Mouse (Mus musculus) Patski (cell line): Measurements from ENCODE around the gene Rdx. TPM values are rescaled to one million over a fixed set of nuclear protein-coding genes. Genes with fewer than 3 reads are reported as not detected.
A peak's percentile ranks its signal among the peaks of the same experiment; 100 is the strongest.

ENCODE experiments used
- ATAC-seq: fragments of 100-300 bp; one replicate; pipeline ENCODE4 v1.8.0; 2021
- CTCF ChIA-PET: fragments of 350-600 bp; sonication (Branson Sonifier 250); formaldehyde crosslinking; loops from one replicate; lab custom pipeline; 2022; ENCODE audit warnings: inconsistent platforms; lab: Charles Lee
- POLR2A ChIA-PET: fragments of 350-600 bp; sonication (Branson Sonifier 250); formaldehyde crosslinking; loops from one replicate; lab custom pipeline; 2022; ENCODE audit warnings: antibody characterized with exemption, inconsistent platforms; lab: Charles Lee
- DNase-seq: peaks from one replicate; pipeline ENCODE4 v3.0.0-alpha.2; 2011; ENCODE audit warnings: low read depth, low spot score
- H3K27me3 ChIP-seq: fragments of 371-371 bp; one replicate; pipeline ENCODE4 v1.5.1; 2021
- CTCF ChIP-seq: fragments of 100-300 bp; IDR thresholded peaks from one replicate; pipeline ENCODE4 v1.5.1; 2021
- in situ Hi-C: fragments of 300-500 bp; cut with MboI; formaldehyde crosslinking; loops from 3 replicates; pipeline ENCODE4 v1.11.1; 2018; ENCODE audit warnings: low pct_unique_long_range_greater_than_20kb, mixed read lengths
- polyA plus RNA-seq: library from polyadenylated mRNA; unstranded; gene quantifications from one replicate; pipeline ENCODE4 v1.2.3, GENCODE M21; 2021

Rdx gene
- polyA plus RNA-seq = 96.6 TPM

DNA sequence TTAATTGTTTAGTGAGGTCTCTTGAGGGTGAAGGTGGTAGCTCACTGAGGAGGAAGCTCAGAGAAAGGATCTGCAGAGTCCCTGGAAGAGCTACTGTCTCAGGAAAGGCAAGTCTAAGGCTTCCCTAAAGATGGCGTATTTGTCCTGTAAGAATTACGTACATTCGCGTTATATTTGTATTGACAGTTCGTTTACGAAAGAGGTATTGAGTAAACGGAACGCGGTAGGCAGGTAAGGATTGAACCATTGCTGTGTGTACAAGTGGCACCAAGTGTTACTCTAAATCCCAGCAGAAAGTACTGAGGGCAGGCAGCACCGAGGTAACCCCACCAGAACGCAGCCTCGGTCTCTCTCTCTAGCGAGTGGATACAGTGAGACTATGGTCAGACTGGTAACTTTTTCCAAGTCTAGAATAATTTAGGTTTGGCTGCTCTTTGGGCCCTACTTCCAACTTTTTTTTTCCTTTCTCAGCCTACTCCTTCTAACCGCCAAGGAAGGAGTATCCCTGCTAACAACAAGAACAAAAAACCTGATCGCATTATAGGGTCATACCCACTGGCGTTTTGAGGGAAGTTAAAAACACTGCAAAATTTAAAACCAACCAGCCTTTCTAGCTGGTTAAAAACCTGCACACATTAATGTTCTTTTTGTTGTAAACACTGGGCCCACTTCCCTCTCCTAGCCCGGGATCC lies at the start of gene Rdx:
Gene Rdx, plus strand, starts transcription at position 45 of the 692 bp plus-strand sequence.
- no peaks in the 10 kb centered on the region for H3K27me3 ChIP-seq
- no peak for DNase-seq
- CTCF ChIA-PET = interaction anchor here (1.0 to 2.0 kb wide), 6 partner anchors 12 to 70 kb away, joined by 3 to 5 read pairs (median 3); no protein-coding TSS in a partner anchor
- in situ Hi-C loops = no loop called here
- no peak for ATAC-seq
- no peak for TF ChIP-seq CTCF
- POLR2A ChIA-PET = interaction anchor here (0.6 to 1.5 kb wide), 3 partner anchors 12 to 121 kb away, joined by 3 to 4 read pairs (median 3); no protein-coding TSS in a partner anchor

DNA sequence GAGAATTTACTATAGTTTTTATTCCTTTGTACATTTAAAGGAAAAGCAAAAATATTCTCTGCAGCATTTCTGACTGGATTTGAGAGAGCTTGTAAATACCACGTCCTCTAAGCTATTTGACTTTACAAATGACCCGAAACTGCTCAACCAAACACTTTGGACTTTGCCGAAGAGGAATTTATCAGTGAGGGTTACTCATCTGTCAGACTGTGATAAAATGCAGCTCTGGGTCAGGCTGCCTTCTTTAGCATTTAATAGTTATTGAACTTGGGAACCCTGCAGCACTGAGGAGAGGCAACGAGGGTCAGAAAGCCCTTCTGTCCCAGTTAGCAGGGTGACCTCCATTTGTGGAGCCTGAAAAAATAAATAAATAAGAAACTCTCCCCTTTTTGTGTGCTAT lies 43.5 kb upstream of the Rdx start:
- ChIA-PET POLR2A (no interaction called here), CTCF (interaction anchor here (1.2 kb wide), 1 partner anchor 10 kb away, joined by 6 read pairs; no protein-coding TSS in a partner anchor)
- no peak for TF ChIP-seq CTCF
- no peak for DNase-seq
- no peak for ATAC-seq
- in situ Hi-C loops = no loop called here
- H3K27me3 ChIP-seq = no peaks in the 10 kb centered on the region

- ATAC-seq (no peak), DNase-seq (no peak)
- in situ Hi-C loops = no loop called here
- no peak for TF ChIP-seq CTCF
- H3K27me3 ChIP-seq = no peaks in the 10 kb centered on the region
- POLR2A ChIA-PET = no interaction called here
- CTCF ChIA-PET = no interaction called here
Observed at GRCm38 (mm10) chr9:52007341-52007740, 39.6 kb upstream of the Rdx start.

DNA sequence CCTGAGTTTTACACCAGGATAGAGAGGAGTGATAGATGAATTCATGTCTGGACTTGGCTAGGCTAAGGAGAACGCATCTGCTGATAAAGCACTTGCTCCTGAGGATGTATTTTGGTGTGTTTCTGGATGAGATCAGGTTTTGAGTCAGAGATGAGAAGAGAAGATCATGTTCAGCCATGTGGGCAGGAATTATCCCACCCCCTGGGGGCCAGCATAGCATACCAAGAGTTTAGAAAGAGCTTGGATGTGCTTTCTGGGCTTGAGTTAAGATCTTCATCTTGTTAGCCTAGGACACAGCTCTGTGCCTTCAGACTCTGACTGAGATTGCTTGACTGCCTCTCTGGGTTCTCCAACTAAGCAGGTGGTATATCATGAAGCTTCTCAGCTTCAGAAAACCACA lies 38.5 kb upstream of the Rdx start:
- ChIA-PET POLR2A (interaction anchor here (0.7 kb wide), 1 partner anchor 52 kb away, joined by 9 read pairs; no protein-coding TSS in a partner anchor), CTCF (interaction anchor here (0.7 to 1.1 kb wide), 3 partner anchors 11 to 33 kb away, joined by 3 read pairs; no protein-coding TSS in a partner anchor)
- DNase-seq = peak; percentile 53
- no peak for ATAC-seq
- H3K27me3 ChIP-seq = no peaks in the 10 kb centered on the region
- in situ Hi-C loops = no loop called here
- TF ChIP-seq CTCF = no peak

- ChIA-PET CTCF (no interaction called here), POLR2A (no interaction called here)
- no peak for ATAC-seq
- H3K27me3 ChIP-seq = no peaks in the 10 kb centered on the region
- in situ Hi-C loops = no loop called here
- no peak for DNase-seq
- no peak for TF ChIP-seq CTCF
Observed at GRCm38 (mm10) chr9:52012311-52012710, 34.7 kb upstream of the Rdx start.

DNA sequence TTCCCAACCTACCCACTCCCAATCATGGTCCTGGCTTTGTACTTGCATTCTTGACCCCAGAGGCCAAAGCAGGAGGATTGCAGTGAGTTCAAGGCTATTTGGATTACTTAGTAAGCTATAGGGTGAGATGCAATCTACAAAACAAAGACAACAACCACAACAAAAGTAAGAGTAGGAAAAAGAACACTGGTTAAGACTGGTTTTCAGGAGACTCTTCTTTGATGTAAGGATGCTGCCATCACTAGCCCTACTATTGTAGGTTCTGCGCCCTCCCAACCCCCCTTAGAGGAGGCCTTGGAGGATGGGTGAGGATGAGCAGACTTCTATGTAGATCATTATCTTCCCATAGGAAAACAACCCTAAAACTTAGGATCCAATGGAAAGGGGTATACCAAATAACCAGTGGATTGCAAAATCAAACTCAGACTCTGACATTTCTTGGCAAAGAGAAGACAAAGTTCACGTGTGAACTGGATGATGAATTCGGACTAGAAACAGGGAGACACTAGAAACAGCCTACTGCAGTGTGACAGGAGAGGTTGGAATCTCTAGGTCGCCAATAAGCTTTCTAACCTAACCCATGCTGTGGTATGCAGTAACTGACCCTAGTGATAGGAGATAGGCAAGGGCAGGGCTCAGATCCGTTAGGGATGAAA lies 34.1 kb upstream of the Rdx start:
- no peak for DNase-seq
- ChIA-PET POLR2A (no interaction called here), CTCF (no interaction called here)
- no peak for TF ChIP-seq CTCF
- no peak for ATAC-seq
- in situ Hi-C loops = no loop called here
- H3K27me3 ChIP-seq = no peaks in the 10 kb centered on the region

DNA sequence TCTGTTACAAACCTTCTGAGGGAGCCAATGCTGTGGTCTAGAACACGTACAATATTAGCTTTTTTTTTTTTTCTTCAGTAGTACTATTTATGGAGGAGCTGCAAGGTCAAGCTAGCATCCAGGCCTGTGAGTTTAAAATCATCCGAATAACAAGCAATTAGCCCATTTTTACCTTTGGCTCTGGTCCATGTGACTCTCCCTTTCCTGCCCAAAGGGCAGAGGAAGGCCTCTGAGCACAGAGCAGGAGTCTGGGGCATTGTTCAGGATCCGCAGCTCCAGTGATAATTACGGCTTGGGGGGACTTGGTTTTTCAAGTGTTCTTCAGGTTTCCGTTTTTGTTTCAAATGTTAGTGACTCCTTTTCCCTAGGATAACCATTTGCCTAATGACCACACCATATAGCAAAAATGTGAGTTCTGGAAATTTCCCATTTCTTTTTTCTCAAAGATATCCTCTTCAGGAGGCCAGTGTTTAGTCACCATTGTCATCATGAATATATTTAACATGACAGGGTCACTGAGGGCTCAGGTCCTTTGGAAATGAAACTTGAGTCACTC lies 33.0 kb upstream of the Rdx start:
- CTCF ChIA-PET = interaction anchor here (1.5 kb wide), 1 partner anchor 19 kb away, joined by 4 read pairs; no protein-coding TSS in a partner anchor
- POLR2A ChIA-PET = no interaction called here

GRCm38 (mm10) chr9:52017091-52017490 lies 29.9 kb upstream of the Rdx start:
- ChIA-PET CTCF (no interaction called here), POLR2A (no interaction called here)
- TF ChIP-seq CTCF = no peak
- in situ Hi-C loops = no loop called here
- ATAC-seq (no peak), DNase-seq (no peak)
- peaks cover 3% of the 10 kb centered on the region for H3K27me3 ChIP-seq

More for the DNA sequence above, 33.0 kb upstream of the Rdx start:
- no peak for TF ChIP-seq CTCF
- peaks cover under 1% of the 10 kb centered on the region for H3K27me3 ChIP-seq
- ATAC-seq (no peak), DNase-seq (no peak)
- in situ Hi-C loops = no loop called here

- DNase-seq = no peak
- peaks cover 3% of the 10 kb centered on the region for H3K27me3 ChIP-seq
- in situ Hi-C loops = no loop called here
- ATAC-seq = no peak
- TF ChIP-seq CTCF = no peak
- ChIA-PET CTCF (no interaction called here), POLR2A (no interaction called here)
Observed at GRCm38 (mm10) chr9:52017824-52018223, 29.1 kb upstream of the Rdx start.

DNA sequence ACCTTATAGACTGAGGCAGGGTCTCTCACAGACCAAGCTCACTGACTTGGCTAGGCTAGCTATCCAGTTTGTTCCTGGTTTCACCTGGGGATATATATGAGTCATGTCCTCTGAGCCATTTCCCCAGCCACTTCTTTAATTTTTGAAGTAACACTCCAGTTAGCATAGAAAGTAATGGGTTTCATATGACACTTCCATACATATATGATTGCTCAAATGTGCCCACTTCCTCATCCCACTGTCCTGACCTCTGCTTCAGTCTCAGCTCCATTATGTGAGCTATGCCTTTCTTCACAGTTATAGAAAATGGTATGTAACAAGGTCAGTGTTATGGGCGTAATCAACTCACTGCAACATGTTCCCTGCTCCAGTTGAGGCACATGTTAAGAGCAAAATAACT lies 28.5 kb upstream of the Rdx start:
- no peak for TF ChIP-seq CTCF
- in situ Hi-C loops = no loop called here
- ChIA-PET CTCF (no interaction called here), POLR2A (no interaction called here)
- ATAC-seq (no peak), DNase-seq (no peak)
- H3K27me3 ChIP-seq = peaks cover 3% of the 10 kb centered on the region
